Mouse (Mus musculus) T-cell, adult 2 months (primary cell): ENCODE results near the gene Cyp2c40.
"Not testable (repeated sequence)": the region's sequence is repeated elsewhere in the genome, so short reads cannot be mapped to it uniquely, and the experiment has no call there.

ENCODE experiments used
- DNase-seq: peaks from one replicate; pipeline ENCODE4 v3.0.0; 2022; ENCODE audit warnings: low spot score

Cyp2c40 gene

GRCm38 (mm10) chr19:39812714-39813113 lies at the start of gene Cyp2c40:
Cyp2c40 (minus strand) TSS chr19:39812814.
- DNase-seq = not testable (repeated sequence)

GRCm38 (mm10) chr19:39820931-39821330 lies 8.3 kb upstream of the Cyp2c40 start:
- not testable (repeated sequence) for DNase-seq

GRCm38 (mm10) chr19:39816400-39816799 lies 3.8 kb upstream of the Cyp2c40 start:
- not testable (repeated sequence) for DNase-seq

GRCm38 (mm10) chr19:39815991-39816390 lies 3.4 kb upstream of the Cyp2c40 start:
- DNase-seq = not testable (repeated sequence)

GRCm38 (mm10) chr19:39785458-39785857 lies 27.2 kb downstream of the Cyp2c40 start:
- DNase-seq = not testable (repeated sequence)

GRCm38 (mm10) chr19:39745357-39745756 lies 67.3 kb downstream of the Cyp2c40 start:
- DNase-seq = no peak

- not testable (repeated sequence) for DNase-seq
Measured at GRCm38 (mm10) chr19:39744361-39744760, 68.3 kb downstream of the Cyp2c40 start.

GRCm38 (mm10) chr19:39740920-39741319 lies 71.7 kb downstream of the Cyp2c40 start, which contains the start of gene Cyp2c68:
Cyp2c68 (minus strand) TSS chr19:39741054.
- no peak for DNase-seq
